Mouse (Mus musculus) forebrain, embryonic 14.5 days (tissue): Measurements from ENCODE around the gene Afg3l1. TPM values are rescaled to one million over a fixed set of nuclear protein-coding genes. Genes with fewer than 3 reads are reported as not detected.
"Not testable (repeated sequence)": the region's sequence is repeated elsewhere in the genome, so short reads cannot be mapped to it uniquely, and the experiment has no call there.

Source experiments
- ATAC-seq: fragments of 200-750 bp; cut with Nextera tagmentation; 2 replicates; pipeline ENCODE4 v1.8.0; 2017; ENCODE audit warnings: mild to moderate bottlenecking, moderate library complexity
- DNase-seq: peaks from one replicate; pipeline ENCODE4 v3.0.0-alpha.2; 2015; ENCODE audit warnings: low spot score
- H3K27ac ChIP-seq: fragments of 300-500 bp; sonication (generic); 2 replicates; pipeline ENCODE4 v1.5.1; 2014; ENCODE audit warnings: low read depth, mild to moderate bottlenecking, control low read depth, low read length, moderate library complexity
- H3K27me3 ChIP-seq: fragments of 300-500 bp; sonication (generic); replicated peaks from 2 replicates; pipeline ENCODE4 v1.6.1; 2014; ENCODE audit warnings: low read length, control low read depth, mixed read lengths; ENCODE audit not compliant: control insufficient read depth, insufficient read depth
- H3K36me3 ChIP-seq: fragments of 300-500 bp; sonication (generic); 2 replicates; pipeline ENCODE4 v1.6.1; 2014; ENCODE audit warnings: low read length, control low read depth; ENCODE audit not compliant: control insufficient read depth, insufficient read depth
- H3K4me1 ChIP-seq: fragments of 300-500 bp; sonication (generic); 2 replicates; pipeline ENCODE4 v1.6.1; 2014; ENCODE audit warnings: antibody characterized with exemption, low read length, control low read depth; ENCODE audit not compliant: control insufficient read depth, insufficient read depth
- H3K4me2 ChIP-seq: fragments of 300-500 bp; sonication (generic); 2 replicates; pipeline ENCODE4 v1.6.1; 2014; ENCODE audit warnings: mild to moderate bottlenecking, control low read depth, low read length
- H3K4me3 ChIP-seq: fragments of 300-500 bp; sonication (generic); 2 replicates; pipeline ENCODE4 v1.5.1; 2014; ENCODE audit warnings: low read depth, low read length, control low read depth
- H3K9ac ChIP-seq: fragments of 300-500 bp; sonication (generic); 2 replicates; pipeline ENCODE4 v1.6.1; 2014; ENCODE audit warnings: mild to moderate bottlenecking, low read length, control low read depth, moderate library complexity
- H3K9me3 ChIP-seq: fragments of 300-500 bp; sonication (generic); replicated peaks from 2 replicates; pipeline ENCODE4 v1.6.1; 2016; ENCODE audit warnings: low read length, control low read depth, mixed read lengths; ENCODE audit not compliant: control insufficient read depth
- WGBS: fragments of 180-500 bp; shearing (Covaris S2); extraction: QIAGEN DNeasy Blood & Tissue Kit; methylation state at CpG from one replicate; pipeline ENCODE4 v1.1.7; 2014; 5-methylcytosine and 5-hydroxymethylcytosine counted together
- polyA plus RNA-seq: library from polyadenylated mRNA; unstranded; fragments of >200 nt; fragmentation: Nextera tagmentation; extraction: Ambion mirVana; gene quantifications from 2 replicates; pipeline ENCODE4 v1.2.1, GENCODE M21; 2014

The Afg3l1 gene
- polyA plus RNA-seq, 1 experiment from 2014 or later: 26.6 TPM

DNA sequence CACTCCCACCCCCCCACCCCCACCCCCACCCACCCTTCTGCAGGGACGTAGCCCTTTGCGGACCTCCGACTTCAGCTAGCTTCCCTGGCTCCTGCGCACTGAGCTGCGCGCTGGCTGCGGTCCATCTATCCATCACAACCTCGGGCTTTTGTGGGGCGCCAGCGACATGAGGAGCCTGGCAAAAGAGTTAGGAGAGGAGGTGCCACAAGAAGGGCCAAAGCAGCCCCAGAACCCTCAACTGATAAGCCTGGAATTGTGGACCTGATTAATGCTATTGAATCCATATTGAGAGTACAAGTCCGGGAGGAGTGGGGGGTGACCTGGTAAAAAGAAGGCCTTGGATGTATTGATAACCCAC is 37.8 kb downstream of the Afg3l1 start:
- Histone ChIP-seq H3K9me3 (no peaks in the 10 kb centered on the region), H3K27ac (peak overlapping the region; percentile 39; the same call in 1 of the 2 replicates), H3K27me3 (no peaks in the 10 kb centered on the region), H3K4me2 (peak overlapping the region; percentile 80), H3K36me3 (peaks cover 15% of the 10 kb centered on the region), H3K9ac (peak overlapping the region; percentile 75), H3K4me3 (peak overlapping the region; percentile 78), H3K4me1 (peaks cover 17% of the 10 kb centered on the region)
- under 1% methylated on average over 11 of the region's 11 CpGs for WGBS
- ATAC-seq (peak; percentile 36), DNase-seq (peak; percentile 74)

DNA sequence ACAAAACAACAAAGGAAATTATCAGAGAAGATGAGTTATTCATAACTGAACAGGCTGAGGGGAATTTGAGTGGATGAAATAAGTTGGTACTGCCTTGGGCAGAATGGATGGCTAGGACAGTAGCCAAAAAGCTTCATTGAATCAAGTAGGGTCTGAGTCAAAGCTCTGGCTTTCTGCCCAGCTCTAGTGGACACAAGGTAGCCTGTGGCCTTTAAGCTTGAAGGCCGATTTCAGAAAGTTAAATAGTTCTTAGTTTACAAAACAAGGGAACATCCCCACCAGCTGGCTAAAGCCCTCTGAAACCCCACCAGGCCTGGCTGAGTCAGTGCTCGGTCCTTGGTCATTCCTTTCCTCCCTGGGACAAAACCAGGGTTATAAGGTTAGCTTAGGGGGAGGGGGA is 38.9 kb downstream of the Afg3l1 start:
- Histone ChIP-seq H3K9me3 (no peaks in the 10 kb centered on the region), H3K4me1 (peaks cover 17% of the 10 kb centered on the region), H3K27me3 (no peaks in the 10 kb centered on the region), H3K27ac (no peak overlapping the region), H3K4me3 (no peak overlapping the region), H3K36me3 (peaks cover 13% of the 10 kb centered on the region), H3K4me2 (no peak overlapping the region), H3K9ac (no peak overlapping the region)
- 41% methylated on average over 2 of the region's 2 CpGs for WGBS
- no peak for DNase-seq
- no peak for ATAC-seq

DNA sequence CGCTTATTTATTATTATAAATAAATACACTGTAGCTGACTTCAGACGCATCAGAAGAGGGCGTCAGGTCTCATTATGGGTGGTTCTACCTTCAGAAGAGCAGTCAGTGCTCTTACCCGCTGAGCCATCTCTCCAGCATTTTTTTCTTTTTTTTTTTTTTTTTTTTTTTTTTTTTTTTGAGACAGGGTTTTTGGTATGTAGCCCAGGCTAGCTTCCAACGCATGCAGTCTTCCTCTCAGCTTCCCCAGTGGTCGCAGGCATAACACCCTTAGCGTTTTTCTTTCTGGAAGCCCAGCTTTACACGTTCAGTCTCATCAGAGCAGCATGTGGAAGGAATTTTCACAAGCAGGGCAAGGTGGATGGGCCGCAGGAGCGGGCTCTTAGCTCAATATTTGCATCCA is 40.5 kb downstream of the Afg3l1 start:
- WGBS: 34% methylated on average over 10 of the region's 10 CpGs
- Histone ChIP-seq H3K27me3 (no peaks in the 10 kb centered on the region), H3K9me3 (no peaks in the 10 kb centered on the region), H3K4me1 (peaks cover 13% of the 10 kb centered on the region), H3K9ac (peak overlapping the region; percentile 32; the same call in 1 of the 2 replicates), H3K4me3 (peak overlapping the region; percentile 77), H3K4me2 (peak overlapping the region; percentile 97), H3K27ac (0 out of 2 replicates have a peak overlapping the region, but pooled peaks have one; percentile 14), H3K36me3 (peaks cover 26% of the 10 kb centered on the region)
- DNase-seq: no peak
- no peak for ATAC-seq

DNA sequence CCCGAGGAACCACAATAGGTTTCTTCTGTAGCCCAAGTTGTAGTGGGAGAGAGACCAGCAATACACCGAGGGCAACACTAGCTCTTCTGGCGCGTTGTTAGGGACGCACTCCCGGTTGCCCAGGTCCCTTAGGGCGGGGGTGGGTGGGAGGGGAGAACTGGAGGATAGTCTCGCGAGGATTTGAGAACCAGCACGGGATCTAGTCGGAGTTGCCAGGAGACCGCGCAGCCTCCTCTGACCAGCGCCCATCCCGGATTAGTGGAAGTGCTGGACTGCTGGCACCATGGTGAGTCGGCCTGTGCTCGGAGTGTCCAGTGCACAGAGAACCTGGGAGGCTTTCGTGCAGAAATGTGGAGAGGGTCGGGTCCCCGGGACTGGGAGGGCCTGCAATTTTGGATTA is 41.0 kb downstream of the Afg3l1 start, which contains the start of gene Gas8:
TSS of gene Gas8 (plus strand) at position 168 of the 400 bp plus-strand sequence.
- DNase-seq: peak; percentile 98
- Histone ChIP-seq H3K36me3 (peaks cover 31% of the 10 kb centered on the region), H3K4me3 (peak within 1 kb of the TSS; percentile 77), H3K9me3 (no peaks in the 10 kb centered on the region), H3K27ac (peak within 1 kb of the TSS; percentile 14; the same call in 1 of the 2 replicates), H3K4me1 (peaks cover 9% of the 10 kb centered on the region), H3K9ac (peak within 1 kb of the TSS; percentile 92), H3K27me3 (no peaks in the 10 kb centered on the region), H3K4me2 (peak within 1 kb of the TSS; percentile 97)
- WGBS: 0% methylated on average over 20 of the region's 20 CpGs
- ATAC-seq: peak; percentile 90

DNA sequence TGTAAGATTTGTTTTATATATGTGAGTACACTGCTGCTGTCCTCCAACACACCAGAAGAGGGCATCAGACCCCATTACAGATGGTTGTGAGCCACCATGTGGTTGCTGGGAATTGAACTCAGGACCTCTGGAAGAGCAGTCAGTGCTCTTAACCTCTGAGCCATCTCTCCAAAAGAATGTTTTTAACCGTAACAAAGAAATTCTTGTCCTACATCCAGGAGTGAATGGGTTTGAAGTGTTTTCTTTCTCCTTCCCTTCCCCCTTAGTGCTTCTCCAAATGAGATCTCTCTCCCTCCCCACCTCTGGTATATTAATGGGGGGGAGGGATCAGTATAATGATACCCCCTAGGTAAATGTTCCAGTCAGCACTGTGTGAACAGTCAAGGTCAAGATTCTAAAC is 42.3 kb downstream of the Afg3l1 start:
- not testable (repeated sequence) for ATAC-seq, H3K4me3 ChIP-seq, H3K4me1 ChIP-seq, H3K27me3 ChIP-seq, DNase-seq, H3K9me3 ChIP-seq, H3K27ac ChIP-seq, H3K4me2 ChIP-seq, H3K9ac ChIP-seq
- H3K36me3 ChIP-seq: peaks cover 45% of the 10 kb centered on the region
- WGBS: 91% methylated on average over 1 of the region's 1 CpGs

DNA sequence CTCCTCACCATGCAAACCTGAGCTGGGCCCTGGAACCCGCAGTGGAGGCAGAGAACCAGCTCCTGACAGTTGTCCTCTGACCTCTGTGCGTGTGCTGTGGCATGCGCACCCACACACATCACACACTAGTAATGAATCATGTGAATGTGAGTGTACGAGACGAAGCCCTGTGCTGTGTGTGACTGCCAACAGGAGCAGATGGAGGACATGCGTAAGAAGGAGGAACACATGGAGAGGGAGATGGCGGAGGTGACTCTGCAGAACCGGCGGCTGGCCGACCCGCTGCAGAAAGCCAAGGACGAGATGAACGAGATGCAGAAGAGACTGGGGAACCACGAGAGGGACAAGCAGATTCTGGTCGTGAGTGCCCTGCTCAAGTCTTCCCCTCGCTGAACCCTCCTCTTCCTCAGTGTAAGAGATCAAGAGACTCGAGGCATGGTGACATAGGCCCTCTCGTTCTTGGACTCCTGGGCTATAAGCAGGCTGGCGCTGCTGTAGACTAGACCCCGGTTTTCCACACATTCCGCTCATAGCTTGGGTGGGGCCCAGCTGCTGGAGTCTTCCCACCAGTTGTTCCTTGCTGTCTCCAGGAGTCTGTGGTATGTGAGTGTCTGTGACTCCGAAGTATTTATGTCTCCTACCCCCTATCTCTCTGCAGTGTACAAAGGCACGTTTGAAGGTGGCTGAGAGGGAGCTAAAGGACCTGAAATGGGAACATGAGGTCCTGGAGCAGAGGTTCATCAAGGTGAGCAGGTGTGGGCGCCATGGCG is 50.2 kb downstream of the Afg3l1 start:
- Histone ChIP-seq H3K4me1 (no peaks in the 10 kb centered on the region), H3K9ac (no peak overlapping the region), H3K9me3 (no peaks in the 10 kb centered on the region), H3K4me3 (no peak overlapping the region), H3K4me2 (no peak overlapping the region), H3K36me3 (peaks cover 100% of the 10 kb centered on the region), H3K27me3 (no peaks in the 10 kb centered on the region), H3K27ac (no peak overlapping the region)
- WGBS: 93% methylated on average over 25 of the region's 25 CpGs
- ATAC-seq: no peak
- DNase-seq: no peak

DNA sequence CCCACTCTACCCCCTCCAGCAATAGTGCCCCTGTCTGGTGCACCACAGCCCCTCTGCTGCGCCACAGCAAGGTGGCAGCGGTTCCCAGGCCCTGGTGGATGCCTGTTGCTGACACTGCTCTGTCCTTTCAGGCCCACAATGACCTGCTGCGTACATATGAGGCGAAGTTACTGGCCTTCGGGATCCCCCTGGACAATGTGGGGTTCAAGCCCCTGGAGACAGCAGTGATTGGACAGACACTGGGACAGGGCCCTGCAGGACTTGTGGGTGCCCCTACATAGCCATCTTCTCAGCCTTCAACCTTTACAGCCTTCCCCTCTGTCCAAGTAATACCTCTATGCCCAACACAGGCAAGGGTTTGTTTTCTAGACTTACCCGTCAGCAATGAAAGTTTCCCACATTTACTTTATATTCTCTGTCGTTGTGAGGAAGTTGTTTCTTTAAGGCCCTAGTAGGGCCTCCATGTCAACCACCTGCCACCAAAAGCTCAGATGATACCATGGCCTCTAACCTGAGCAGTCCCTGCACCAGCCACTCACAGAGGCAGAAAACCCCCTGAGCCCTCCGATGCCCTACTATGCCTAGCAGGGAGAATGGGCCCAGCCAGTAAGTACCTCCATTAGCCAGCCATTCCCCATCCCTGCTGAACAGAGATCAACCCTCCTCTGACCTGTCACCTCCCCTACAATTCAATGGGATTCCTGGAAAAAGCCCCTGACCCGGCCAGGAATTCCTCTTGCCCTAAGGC is 58.7 kb downstream of the Afg3l1 start:
- Histone ChIP-seq H3K36me3 (peaks cover 56% of the 10 kb centered on the region), H3K4me1 (no peaks in the 10 kb centered on the region), H3K27ac (no peak overlapping the region), H3K27me3 (no peaks in the 10 kb centered on the region), H3K4me3 (no peak overlapping the region), H3K4me2 (no peak overlapping the region), H3K9me3 (no peaks in the 10 kb centered on the region), H3K9ac (no peak overlapping the region)
- DNase-seq (no peak), ATAC-seq (no peak)
- 91% methylated on average over 9 of the region's 9 CpGs for WGBS

DNA sequence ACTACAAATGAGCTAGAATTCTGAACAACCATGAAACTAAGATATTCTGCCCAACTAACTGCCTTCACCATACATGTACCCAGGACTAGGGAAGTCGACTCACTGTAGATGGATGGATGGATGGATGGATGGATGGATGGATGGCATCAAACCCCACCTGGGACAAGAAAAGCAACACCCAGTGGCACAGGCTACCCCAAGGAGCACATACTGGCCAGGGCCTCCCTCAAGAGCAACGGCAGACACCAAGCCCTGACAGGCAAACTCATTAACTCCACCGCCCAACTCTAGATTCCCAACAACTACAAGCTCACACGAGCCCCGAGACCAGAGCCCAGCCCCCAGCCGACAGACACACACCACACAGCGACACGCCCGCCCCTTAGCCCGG is 59.3 kb downstream of the Afg3l1 start:
- peaks cover 50% of the 10 kb centered on the region for H3K36me3 ChIP-seq
- H3K9ac ChIP-seq: no peak overlapping the region
- no peak for ATAC-seq
- no peaks in the 10 kb centered on the region for H3K4me1 ChIP-seq
- no peak overlapping the region for H3K27ac ChIP-seq
- no peak for DNase-seq
- WGBS: 34% methylated on average over 4 of the region's 10 CpGs
- no peak overlapping the region for H3K4me2 ChIP-seq
- no peak overlapping the region for H3K4me3 ChIP-seq
- no peaks in the 10 kb centered on the region for H3K9me3 ChIP-seq
- H3K27me3 ChIP-seq: no peaks in the 10 kb centered on the region

DNA sequence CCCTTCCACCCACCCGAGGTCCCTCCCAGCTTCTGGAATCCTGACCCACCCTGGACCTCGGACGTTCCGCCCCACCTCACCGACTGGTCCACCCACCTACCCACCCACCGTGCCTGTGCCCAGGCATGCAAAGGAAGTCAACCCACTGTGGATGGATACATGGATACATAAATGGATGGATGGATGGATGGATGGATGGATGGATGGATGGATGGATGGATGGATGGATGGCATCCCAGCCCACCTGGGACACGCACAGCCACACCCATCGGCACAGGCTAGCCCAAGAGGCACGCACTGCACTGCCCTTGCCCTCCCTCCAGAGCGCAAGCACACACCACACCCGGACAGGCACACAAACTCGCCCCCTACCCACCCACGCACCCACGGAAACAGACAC is 59.9 kb downstream of the Afg3l1 start:
- peaks cover 44% of the 10 kb centered on the region for H3K36me3 ChIP-seq
- not testable (repeated sequence) for ATAC-seq, H3K4me3 ChIP-seq, H3K27ac ChIP-seq, H3K4me1 ChIP-seq, DNase-seq, H3K27me3 ChIP-seq, H3K4me2 ChIP-seq, H3K9ac ChIP-seq, H3K9me3 ChIP-seq
- WGBS: 33% methylated on average over 2 of the region's 14 CpGs
